Mouse (Mus musculus) gastrocnemius, postnatal 25 days (tissue): ENCODE measurements around the gene Dstyk. TPM values are rescaled to one million over a fixed set of nuclear protein-coding genes. Genes with fewer than 3 reads are reported as not detected.
"Not testable (repeated sequence)": the region's sequence is repeated elsewhere in the genome, so short reads cannot be mapped to it uniquely, and the experiment has no call there.

ENCODE experiments used
- DNase-seq: peaks from one replicate; pipeline ENCODE4 v3.0.0; 2022
- total RNA-seq, 2 experiments: library from RNA; stranded (reverse); gene quantifications; 1 replicate in 1 of 2; 2 replicates in 1 of 2; pipeline ENCODE4 v1.2.3; 2021

Dstyk gene
- total RNA-seq, 2 experiments from 2014 or later, result 9.2 to 10.0 TPM

DNA sequence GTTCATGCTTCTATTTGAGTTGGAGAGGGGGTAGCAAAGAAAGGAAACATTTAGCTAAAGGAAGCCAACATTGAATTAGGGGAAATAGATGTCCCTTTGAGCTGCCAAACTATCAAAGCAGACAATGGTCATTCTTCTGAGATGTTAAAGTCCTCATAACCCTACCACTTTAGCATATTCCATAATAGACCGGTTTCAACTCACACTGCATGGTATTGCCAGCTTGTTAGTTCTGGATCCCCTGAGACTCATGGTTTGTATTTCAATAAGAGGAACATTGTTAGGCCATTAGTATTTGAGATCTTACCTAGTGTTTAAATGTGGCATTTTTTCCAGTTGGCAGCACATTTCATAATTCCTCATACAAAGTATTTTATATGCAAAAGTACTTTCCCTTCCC lies 19.6 kb downstream of the Dstyk start:
- DNase-seq, result no peak

- no peak for DNase-seq
Measured at GRCm38 (mm10) chr1:132437389-132437788, 20.0 kb downstream of the Dstyk start.

GRCm38 (mm10) chr1:132440896-132441435 lies 23.6 kb downstream of the Dstyk start:
- DNase-seq, result no peak

- no peak for DNase-seq
Measured at GRCm38 (mm10) chr1:132449742-132450141, 32.4 kb downstream of the Dstyk start.

DNA sequence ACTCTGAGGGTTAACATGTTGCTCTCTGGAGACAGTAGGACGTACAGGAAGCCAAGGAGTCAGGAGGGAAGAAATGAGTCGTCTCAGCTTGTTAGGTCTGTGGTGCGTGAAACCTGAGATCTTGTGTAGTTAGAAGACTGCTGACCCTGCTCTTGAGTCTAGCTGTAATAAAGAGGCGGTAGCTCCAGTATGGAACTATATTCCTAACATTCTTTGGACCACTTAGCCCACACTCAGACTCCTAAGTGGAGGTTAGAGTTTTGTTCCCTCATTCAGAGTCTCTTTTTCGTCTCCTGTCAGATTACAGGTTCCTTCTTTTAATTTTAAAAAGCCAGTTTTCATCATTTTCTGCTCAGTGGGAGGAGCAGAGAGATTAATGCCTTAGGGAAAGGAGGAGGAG lies 47.3 kb downstream of the Dstyk start:
- no peak for DNase-seq

- DNase-seq, result no peak
Measured at GRCm38 (mm10) chr1:132468926-132469325, 51.6 kb downstream of the Dstyk start.

DNA sequence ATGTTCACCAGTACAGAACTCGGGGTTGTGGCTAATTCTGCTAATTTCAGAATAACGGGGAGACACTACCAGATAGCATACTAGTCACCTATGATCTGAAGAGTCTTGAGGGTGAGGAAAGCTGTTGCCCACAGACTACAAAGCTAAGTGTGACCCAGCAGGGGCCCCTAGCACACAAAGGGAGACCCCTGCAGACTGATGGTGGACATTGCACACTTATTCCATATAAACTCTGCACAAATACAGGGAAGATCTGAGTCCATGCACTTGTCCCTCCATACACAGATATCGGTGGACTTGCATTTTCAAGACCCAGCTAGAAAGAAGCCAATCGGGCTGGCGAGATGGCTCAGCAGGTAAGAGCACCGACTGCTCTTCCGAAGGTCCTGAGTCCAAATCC lies 52.2 kb downstream of the Dstyk start:
- DNase-seq, result no peak

GRCm38 (mm10) chr1:132470031-132470430 lies 52.7 kb downstream of the Dstyk start:
- DNase-seq, result not testable (repeated sequence)

GRCm38 (mm10) chr1:132471032-132471431 lies 53.7 kb downstream of the Dstyk start:
- DNase-seq, result no peak

- DNase-seq, result no peak
Measured at GRCm38 (mm10) chr1:132471499-132471898, 54.1 kb downstream of the Dstyk start.

GRCm38 (mm10) chr1:132472537-132472936 lies 55.2 kb downstream of the Dstyk start:
- DNase-seq, result no peak

GRCm38 (mm10) chr1:132474496-132474895 lies 57.1 kb downstream of the Dstyk start:
- no peak for DNase-seq

GRCm38 (mm10) chr1:132476575-132476927 lies 59.2 kb downstream of the Dstyk start:
- DNase-seq, result no peak

GRCm38 (mm10) chr1:132476928-132477691 lies 59.8 kb downstream of the Dstyk start, which contains the start of gene Rbbp5:
Gene Rbbp5 (plus strand): TSS chr1:132477365.
- peak; percentile 78 for DNase-seq

DNA sequence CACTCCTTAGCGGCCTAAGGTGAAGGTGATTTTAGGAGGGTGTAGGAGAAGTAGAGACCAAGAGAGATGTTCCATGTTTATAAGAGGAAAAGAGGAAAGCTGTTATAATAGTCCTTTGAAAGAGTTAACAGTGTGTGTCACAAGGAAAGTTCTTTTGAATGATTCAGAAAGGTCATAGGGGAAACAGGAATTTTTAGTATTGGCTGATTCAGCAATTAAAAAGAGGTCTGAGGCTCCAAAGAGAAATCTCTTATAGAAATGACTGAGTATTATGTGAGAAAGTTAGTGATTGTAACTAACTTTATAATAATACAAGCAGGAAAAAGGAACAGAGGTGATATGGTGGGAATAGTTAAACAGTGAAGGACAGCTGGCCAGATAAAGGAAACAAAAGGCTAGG lies 62.1 kb downstream of the Dstyk start:
- no peak for DNase-seq

GRCm38 (mm10) chr1:132481619-132482018 lies 64.3 kb downstream of the Dstyk start:
- DNase-seq, result no peak

DNA sequence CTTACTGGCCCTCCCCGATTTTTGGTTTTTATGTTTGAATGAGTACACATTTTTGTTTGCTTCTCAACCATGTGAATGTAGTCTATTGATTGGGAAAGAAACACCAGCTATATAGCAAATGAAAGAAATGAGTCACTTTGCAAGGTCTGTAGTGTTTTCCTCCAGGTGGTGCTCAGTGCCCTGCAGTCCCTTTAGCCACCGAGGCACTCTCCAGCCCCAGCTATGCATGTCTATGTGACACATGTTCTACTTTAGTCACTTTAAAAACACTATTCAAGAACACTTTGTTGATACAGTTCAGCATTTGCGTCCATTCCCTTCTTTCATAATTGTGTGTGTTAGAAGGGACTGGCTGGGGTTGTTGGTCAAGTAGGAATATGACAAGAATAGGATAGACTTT lies 65.9 kb downstream of the Dstyk start:
- DNase-seq, result no peak

- no peak for DNase-seq
Measured at GRCm38 (mm10) chr1:132483759-132484158, 66.4 kb downstream of the Dstyk start.

GRCm38 (mm10) chr1:132500535-132500934 lies 83.2 kb downstream of the Dstyk start:
- no peak for DNase-seq

GRCm38 (mm10) chr1:132505155-132505554 lies 87.8 kb downstream of the Dstyk start:
- no peak for DNase-seq

GRCm38 (mm10) chr1:132506058-132506457 lies 88.7 kb downstream of the Dstyk start, which contains the start of gene Tmem81:
Gene Tmem81 (plus strand): TSS chr1:132506230.
- no peak for DNase-seq

GRCm38 (mm10) chr1:132506656-132507055 lies 89.3 kb downstream of the Dstyk start:
- no peak for DNase-seq

DNA sequence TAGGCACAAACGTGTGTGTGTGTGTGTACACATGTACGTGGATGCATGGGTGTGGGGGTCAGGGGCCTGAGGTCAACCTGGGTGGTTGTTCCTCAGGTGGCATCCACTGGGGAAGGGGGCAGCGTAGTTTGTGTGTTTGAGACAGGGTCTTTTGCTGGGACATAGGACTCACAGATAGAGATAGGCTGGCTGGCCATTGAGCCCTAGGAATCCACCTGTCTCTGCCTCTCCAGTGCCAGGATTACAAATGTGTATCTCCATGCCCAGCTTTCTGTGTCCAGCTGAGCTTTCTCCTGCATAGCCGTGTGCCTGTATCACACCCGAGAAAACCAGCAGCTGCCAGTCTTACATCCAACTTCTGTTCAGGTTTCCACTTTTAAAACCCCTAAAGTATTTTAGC lies 92.4 kb downstream of the Dstyk start:
- no peak for DNase-seq

DNA sequence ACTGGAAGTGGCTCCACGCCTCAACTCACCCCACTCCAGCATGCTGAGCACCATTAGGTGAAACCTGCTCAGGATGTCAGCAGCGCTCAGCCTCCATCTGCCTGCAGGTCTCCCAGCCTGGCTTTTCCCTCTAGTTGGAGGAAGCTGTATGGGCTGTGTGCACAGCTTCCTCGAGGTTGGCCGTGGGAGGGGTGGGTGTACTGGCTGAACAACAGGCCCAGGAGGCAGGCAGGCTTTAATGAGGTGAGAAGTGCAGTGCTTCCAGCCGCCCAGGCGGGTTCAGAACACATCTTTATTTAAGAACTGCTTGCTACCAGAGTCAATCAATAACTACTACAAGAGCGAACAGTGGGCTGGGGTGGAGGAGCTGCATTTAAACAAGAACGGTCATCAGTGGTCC lies 94.2 kb downstream of the Dstyk start:
- no peak for DNase-seq
